Mouse (Mus musculus) kidney, postnatal 10 days (tissue): ENCODE results near the gene Psmd5.
A peak's percentile ranks its signal among the peaks of the same experiment; 100 is the strongest.
"Not testable (repeated sequence)": the region's sequence is repeated elsewhere in the genome, so short reads cannot be mapped to it uniquely, and the experiment has no call there.

ENCODE experiments used
- DNase-seq: peaks from one replicate; pipeline ENCODE4 v3.0.0; 2021; ENCODE audit warnings: mixed read lengths

The Psmd5 gene

GRCm38 (mm10) chr2:34895503-34896113 lies 20.8 kb upstream of the Psmd5 start:
- DNase-seq: no peak

- no peak for DNase-seq
These were observed 19.2 kb upstream of the Psmd5 start for GRCm38 (mm10) chr2:34893950-34894349.

GRCm38 (mm10) chr2:34884186-34884585 lies 9.4 kb upstream of the Psmd5 start:
- DNase-seq: no peak

- no peak for DNase-seq
These were observed 8.4 kb upstream of the Psmd5 start for GRCm38 (mm10) chr2:34883190-34883589.

GRCm38 (mm10) chr2:34882757-34883156 lies 8.0 kb upstream of the Psmd5 start:
- DNase-seq: no peak

GRCm38 (mm10) chr2:34880054-34880453 lies 5.3 kb upstream of the Psmd5 start:
- DNase-seq: no peak

GRCm38 (mm10) chr2:34874271-34874670 lies 497 bp downstream of the Psmd5 start, which contains the start of gene Cutal:
Cutal (plus strand) TSS chr2:34874396.
- peak; percentile 78 for DNase-seq

GRCm38 (mm10) chr2:34870520-34871474 lies 4.0 kb downstream of the Psmd5 start:
- DNase-seq: peak; percentile 96

- no peak for DNase-seq
These were observed 5.1 kb downstream of the Psmd5 start for GRCm38 (mm10) chr2:34869680-34870079.

- no peak for DNase-seq
These were observed 17.0 kb downstream of the Psmd5 start for GRCm38 (mm10) chr2:34857728-34858127.

GRCm38 (mm10) chr2:34855265-34855664 lies 19.5 kb downstream of the Psmd5 start:
- no peak for DNase-seq

- DNase-seq: no peak
These were observed 27.1 kb downstream of the Psmd5 start for GRCm38 (mm10) chr2:34847702-34848101.

- peak; percentile 62 for DNase-seq
These were observed 31.4 kb downstream of the Psmd5 start for GRCm38 (mm10) chr2:34843211-34843939.

- DNase-seq: no peak
These were observed 33.1 kb downstream of the Psmd5 start for GRCm38 (mm10) chr2:34841706-34842105.

GRCm38 (mm10) chr2:34840143-34840542 lies 34.6 kb downstream of the Psmd5 start:
- not testable (repeated sequence) for DNase-seq

GRCm38 (mm10) chr2:34835669-34836068 lies 39.1 kb downstream of the Psmd5 start:
- no peak for DNase-seq

- no peak for DNase-seq
These were observed 41.1 kb downstream of the Psmd5 start for GRCm38 (mm10) chr2:34833624-34834023.

- DNase-seq: not testable (repeated sequence)
These were observed 41.9 kb downstream of the Psmd5 start, which contains the start of gene Gm34653 for GRCm38 (mm10) chr2:34832766-34833457. Gm34653 (plus strand) TSS chr2:34833007.

GRCm38 (mm10) chr2:34830066-34830465 lies 44.7 kb downstream of the Psmd5 start:
- DNase-seq: not testable (repeated sequence)

GRCm38 (mm10) chr2:34828026-34828425 lies 46.7 kb downstream of the Psmd5 start:
- no peak for DNase-seq

- DNase-seq: no peak
These were observed 47.2 kb downstream of the Psmd5 start for GRCm38 (mm10) chr2:34827591-34827990.

- peak; percentile 9 for DNase-seq
These were observed 48.1 kb downstream of the Psmd5 start for GRCm38 (mm10) chr2:34826460-34827231.
